Mouse (Mus musculus) G1E (cell line): Measurements from ENCODE around the gene Gm43738.

Experiments used
- CTCF ChIP-seq: IDR thresholded peaks from 2 replicates; pipeline ENCODE4 v1.5.1; 2012; ENCODE audit warnings: low read depth, low read length, inconsistent platforms, mixed read lengths
- GATA1 ChIP-seq: IDR thresholded peaks from 2 replicates; pipeline ENCODE4 v1.6.1; 2012; ENCODE audit warnings: borderline replicate concordance, low read length, inconsistent platforms, mixed read lengths
- GATA2 ChIP-seq: IDR thresholded peaks from 2 replicates; pipeline ENCODE4 v1.6.1; 2012; ENCODE audit warnings: low read depth, low read length, inconsistent platforms, borderline replicate concordance
- POLR2AphosphoS5 ChIP-seq: IDR thresholded peaks from 2 replicates; pipeline ENCODE4 v1.6.1; 2012; ENCODE audit warnings: low read depth, low read length, inconsistent platforms; ENCODE audit not compliant: insufficient replicate concordance

GRCm38 (mm10) chr3:89093175-89093574, 7.7 kb downstream of the Gm43738 start, which contains the start of gene Rusc1:
- TF ChIP-seq CTCF (no peak), GATA1 (no peak), GATA2 (no peak), POLR2AphosphoS5 (peak; percentile 13; the same call in 1 of the 2 replicates)
